Mouse (Mus musculus) bone marrow macrophage, adult 2 months (primary cell): ENCODE measurements at regions not wholly inside any gene's neighbourhood (a gene's known extent, or its start where the extent isn't known, plus 50 kb on each side); places are given as distances from the start of the nearest gene placed in this dataset.

Source experiments
- CTCF ChIP-seq: IDR thresholded peaks from 2 replicates; pipeline ENCODE4 v1.5.1; 2012; ENCODE audit warnings: low read depth, mild to moderate bottlenecking, low read length, moderate library complexity
- POLR2A ChIP-seq: IDR thresholded peaks from 2 replicates; pipeline ENCODE4 v1.6.1; 2012; ENCODE audit warnings: mild to moderate bottlenecking, low read depth, low read length, borderline replicate concordance

DNA sequence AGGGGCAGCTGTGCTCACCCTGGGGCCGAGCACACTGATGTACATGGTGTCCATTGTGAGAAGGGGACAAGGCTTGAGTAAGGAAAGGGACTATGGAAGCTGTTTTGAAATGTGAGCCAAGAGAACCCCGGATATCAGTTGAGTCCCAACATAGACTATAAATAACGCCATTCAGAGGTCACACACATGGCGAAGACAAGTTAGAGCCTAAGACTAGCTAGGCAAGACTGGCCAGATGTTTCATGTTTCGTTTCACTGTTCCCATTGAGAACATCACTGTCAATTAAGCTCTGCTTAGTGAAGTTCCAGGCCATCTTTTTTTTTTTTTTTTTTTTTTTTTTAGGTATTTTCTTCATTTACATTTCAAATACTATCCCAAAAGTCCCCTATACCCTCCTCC lies 1889.1 kb upstream of the Lrrc6 start:
- no peak for TF ChIP-seq POLR2A
- no peak for TF ChIP-seq CTCF
